Mouse (Mus musculus): ENCODE data around the gene Hoxd9. TPM values are rescaled to one million over a fixed set of nuclear protein-coding genes. Genes with fewer than 3 reads are reported as not detected.
A peak's percentile ranks its signal among the peaks of the same experiment; 100 is the strongest.

Gene Hoxd9
- polyA plus RNA-seq, 1 experiment from 2014 or later: 0.11 TPM

- ATAC-seq (ENCODE audit: low FRiP score) (no peak), DNase-seq (ENCODE audit: low spot score) (no peak)
- Histone ChIP-seq H3K27me3 (ENCODE audit: control insufficient read depth, insufficient read depth, low read length) (peaks cover 91% of the 10 kb centered on the region), H3K27ac (ENCODE audit: low read depth, low read length) (no peak overlapping the region), H3K9me3 (ENCODE audit: control insufficient read depth, low read length) (no peaks in the 10 kb centered on the region), H3K36me3 (ENCODE audit: control insufficient read depth, insufficient read depth, low read length) (no peaks in the 10 kb centered on the region), H3K4me2 (replicated peaks; ENCODE audit: low read depth, low read length) (no peak overlapping the region), H3K4me1 (replicated peaks; ENCODE audit: control insufficient read depth, insufficient read depth, low read length) (0 out of 2 replicates have a peak, but pooled peaks cover 5% of the 10 kb centered on the region), H3K4me3 (ENCODE audit: low read depth, low read length) (no peak overlapping the region), H3K9ac (ENCODE audit: low read depth, low read length) (no peak overlapping the region)
- 3% methylated on average over 7 of the region's 7 CpGs for WGBS
These were observed 31.1 kb upstream of the Hoxd9 start for GRCm38 (mm10) chr2:74666411-74666810.

- H3K27me3 ChIP-seq (ENCODE audit: control insufficient read depth, insufficient read depth, low read length): peaks cover 91% of the 10 kb centered on the region
- no peaks in the 10 kb centered on the region for H3K9me3 ChIP-seq (ENCODE audit: control insufficient read depth, low read length)
- no peak overlapping the region for H3K4me2 ChIP-seq (replicated peaks; ENCODE audit: low read depth, low read length)
- ATAC-seq (ENCODE audit: low FRiP score) (no peak), DNase-seq (ENCODE audit: low spot score) (no peak)
- H3K27ac ChIP-seq (ENCODE audit: low read depth, low read length): no peak overlapping the region
- 0 out of 2 replicates have a peak, but pooled peaks cover 2% of the 10 kb centered on the region for H3K4me1 ChIP-seq (replicated peaks; ENCODE audit: control insufficient read depth, insufficient read depth, low read length)
- H3K4me3 ChIP-seq (ENCODE audit: low read depth, low read length): no peak overlapping the region
- H3K9ac ChIP-seq (ENCODE audit: low read depth, low read length): no peak overlapping the region
- H3K36me3 ChIP-seq (ENCODE audit: control insufficient read depth, insufficient read depth, low read length): no peaks in the 10 kb centered on the region
- WGBS: 1% methylated on average over 36 of the region's 36 CpGs
These were observed 30.2 kb upstream of the Hoxd9 start for GRCm38 (mm10) chr2:74667191-74667841.

- Histone ChIP-seq H3K9ac (ENCODE audit: low read depth, low read length) (no peak within 1 kb of the TSS), H3K9me3 (ENCODE audit: control insufficient read depth, low read length) (no peaks in the 10 kb centered on the region), H3K4me1 (replicated peaks; ENCODE audit: control insufficient read depth, insufficient read depth, low read length) (0 out of 2 replicates have a peak, but pooled peaks cover 4% of the 10 kb centered on the region), H3K27me3 (ENCODE audit: control insufficient read depth, insufficient read depth, low read length) (peaks cover 91% of the 10 kb centered on the region), H3K36me3 (ENCODE audit: control insufficient read depth, insufficient read depth, low read length) (no peaks in the 10 kb centered on the region), H3K4me3 (ENCODE audit: low read depth, low read length) (peak within 1 kb of the TSS; percentile 33), H3K4me2 (replicated peaks; ENCODE audit: low read depth, low read length) (peak within 1 kb of the TSS; percentile 60), H3K27ac (ENCODE audit: low read depth, low read length) (no peak within 1 kb of the TSS)
- ATAC-seq (ENCODE audit: low FRiP score) (peak; percentile 53), DNase-seq (ENCODE audit: low spot score) (no peak)
- 0% methylated on average over 7 of the region's 51 CpGs for WGBS
These were observed 29.6 kb upstream of the Hoxd9 start, which contains the start of gene Hoxd13 for GRCm38 (mm10) chr2:74667842-74668357. Gene Hoxd13, plus strand, starts transcription at chr2:74668310.

GRCm38 (mm10) chr2:74668370-74669229 lies 28.9 kb upstream of the Hoxd9 start:
- Histone ChIP-seq H3K27ac (ENCODE audit: low read depth, low read length) (no peak overlapping the region), H3K27me3 (ENCODE audit: control insufficient read depth, insufficient read depth, low read length) (peaks cover 91% of the 10 kb centered on the region), H3K9me3 (ENCODE audit: control insufficient read depth, low read length) (no peaks in the 10 kb centered on the region), H3K4me1 (replicated peaks; ENCODE audit: control insufficient read depth, insufficient read depth, low read length) (0 out of 2 replicates have a peak, but pooled peaks cover 4% of the 10 kb centered on the region), H3K36me3 (ENCODE audit: control insufficient read depth, insufficient read depth, low read length) (no peaks in the 10 kb centered on the region), H3K4me3 (ENCODE audit: low read depth, low read length) (peak overlapping the region; percentile 33), H3K4me2 (replicated peaks; ENCODE audit: low read depth, low read length) (peak overlapping the region; percentile 60), H3K9ac (ENCODE audit: low read depth, low read length) (no peak overlapping the region)
- DNase-seq (ENCODE audit: low spot score): no peak
- under 1% methylated on average over 51 of the region's 74 CpGs for WGBS
- peak; percentile 56 for ATAC-seq (ENCODE audit: low FRiP score)

- ATAC-seq (ENCODE audit: low FRiP score): no peak
- no peak overlapping the region for H3K27ac ChIP-seq (ENCODE audit: low read depth, low read length)
- H3K4me1 ChIP-seq (replicated peaks; ENCODE audit: control insufficient read depth, insufficient read depth, low read length): 0 out of 2 replicates have a peak, but pooled peaks cover 4% of the 10 kb centered on the region
- H3K4me3 ChIP-seq (ENCODE audit: low read depth, low read length): no peak overlapping the region
- H3K4me2 ChIP-seq (replicated peaks; ENCODE audit: low read depth, low read length): no peak overlapping the region
- no peak overlapping the region for H3K9ac ChIP-seq (ENCODE audit: low read depth, low read length)
- DNase-seq (ENCODE audit: low spot score): no peak
- no peaks in the 10 kb centered on the region for H3K9me3 ChIP-seq (ENCODE audit: control insufficient read depth, low read length)
- 5% methylated on average over 3 of the region's 3 CpGs for WGBS
- peaks cover 91% of the 10 kb centered on the region for H3K27me3 ChIP-seq (ENCODE audit: control insufficient read depth, insufficient read depth, low read length)
- no peaks in the 10 kb centered on the region for H3K36me3 ChIP-seq (ENCODE audit: control insufficient read depth, insufficient read depth, low read length)
These were observed 28.3 kb upstream of the Hoxd9 start for GRCm38 (mm10) chr2:74669230-74669578.

GRCm38 (mm10) chr2:74669650-74670235 lies 27.8 kb upstream of the Hoxd9 start:
- DNase-seq (ENCODE audit: low spot score) (no peak), ATAC-seq (ENCODE audit: low FRiP score) (no peak)
- H3K4me3 ChIP-seq (ENCODE audit: low read depth, low read length): no peak overlapping the region
- peaks cover 91% of the 10 kb centered on the region for H3K27me3 ChIP-seq (ENCODE audit: control insufficient read depth, insufficient read depth, low read length)
- 2% methylated on average over 14 of the region's 14 CpGs for WGBS
- no peaks in the 10 kb centered on the region for H3K36me3 ChIP-seq (ENCODE audit: control insufficient read depth, insufficient read depth, low read length)
- H3K9ac ChIP-seq (ENCODE audit: low read depth, low read length): no peak overlapping the region
- H3K4me1 ChIP-seq (replicated peaks; ENCODE audit: control insufficient read depth, insufficient read depth, low read length): 0 out of 2 replicates have a peak, but pooled peaks cover 4% of the 10 kb centered on the region
- no peak overlapping the region for H3K27ac ChIP-seq (ENCODE audit: low read depth, low read length)
- H3K4me2 ChIP-seq (replicated peaks; ENCODE audit: low read depth, low read length): no peak overlapping the region
- H3K9me3 ChIP-seq (ENCODE audit: control insufficient read depth, low read length): no peaks in the 10 kb centered on the region

GRCm38 (mm10) chr2:74670632-74671188 lies 26.8 kb upstream of the Hoxd9 start:
- Histone ChIP-seq H3K9ac (ENCODE audit: low read depth, low read length) (no peak overlapping the region), H3K4me1 (replicated peaks; ENCODE audit: control insufficient read depth, insufficient read depth, low read length) (0 out of 2 replicates have a peak, but pooled peaks cover 4% of the 10 kb centered on the region), H3K9me3 (ENCODE audit: control insufficient read depth, low read length) (no peaks in the 10 kb centered on the region), H3K4me2 (replicated peaks; ENCODE audit: low read depth, low read length) (no peak overlapping the region), H3K27ac (ENCODE audit: low read depth, low read length) (no peak overlapping the region), H3K4me3 (ENCODE audit: low read depth, low read length) (no peak overlapping the region), H3K36me3 (ENCODE audit: control insufficient read depth, insufficient read depth, low read length) (no peaks in the 10 kb centered on the region), H3K27me3 (ENCODE audit: control insufficient read depth, insufficient read depth, low read length) (peaks cover 93% of the 10 kb centered on the region)
- whole genome bisulfite sequencing: 2% methylated on average over 3 of the region's 3 CpGs
- no peak for DNase-seq (ENCODE audit: low spot score)
- ATAC-seq (ENCODE audit: low FRiP score): no peak

- ATAC-seq (ENCODE audit: low FRiP score) (no peak), DNase-seq (ENCODE audit: low spot score) (no peak)
- no peaks in the 10 kb centered on the region for H3K9me3 ChIP-seq (ENCODE audit: control insufficient read depth, low read length)
- 3% methylated on average over 5 of the region's 5 CpGs for WGBS
- H3K4me1 ChIP-seq (replicated peaks; ENCODE audit: control insufficient read depth, insufficient read depth, low read length): 0 out of 2 replicates have a peak, but pooled peaks cover 4% of the 10 kb centered on the region
- H3K4me3 ChIP-seq (ENCODE audit: low read depth, low read length): no peak overlapping the region
- H3K4me2 ChIP-seq (replicated peaks; ENCODE audit: low read depth, low read length): no peak overlapping the region
- no peak overlapping the region for H3K27ac ChIP-seq (ENCODE audit: low read depth, low read length)
- H3K36me3 ChIP-seq (ENCODE audit: control insufficient read depth, insufficient read depth, low read length): no peaks in the 10 kb centered on the region
- H3K9ac ChIP-seq (ENCODE audit: low read depth, low read length): no peak overlapping the region
- peaks cover 94% of the 10 kb centered on the region for H3K27me3 ChIP-seq (ENCODE audit: control insufficient read depth, insufficient read depth, low read length)
These were observed 25.7 kb upstream of the Hoxd9 start for GRCm38 (mm10) chr2:74671847-74672246.
